Mouse (Mus musculus) left cerebral cortex, postnatal 36 days (tissue): ENCODE measurements around the gene Peak1. TPM values are rescaled to one million over a fixed set of nuclear protein-coding genes. Genes with fewer than 3 reads are reported as not detected.
"Not testable (repeated sequence)": the region's sequence is repeated elsewhere in the genome, so short reads cannot be mapped to it uniquely, and the experiment has no call there.

ENCODE experiments used
- DNase-seq, 2 experiments: peaks; one replicate each; pipeline ENCODE4 v3.0.0; 2021 to 2022; ENCODE audit warnings: low spot score in 2 of 2, mixed read lengths in 1 of 2
- intact Hi-C: fragments of 180-260 bp; cut with DNase I; formaldehyde crosslinking; loops from one replicate; pipeline ENCODE4 v1.15.1; 2025
- total RNA-seq, 2 experiments: library from RNA; stranded (reverse); gene quantifications; 2 replicates each; pipeline ENCODE4 v1.2.3; 2021

Gene Peak1
- 10 to 100 TPM; 28.2 to 40.5 TPM for total RNA-seq

DNA sequence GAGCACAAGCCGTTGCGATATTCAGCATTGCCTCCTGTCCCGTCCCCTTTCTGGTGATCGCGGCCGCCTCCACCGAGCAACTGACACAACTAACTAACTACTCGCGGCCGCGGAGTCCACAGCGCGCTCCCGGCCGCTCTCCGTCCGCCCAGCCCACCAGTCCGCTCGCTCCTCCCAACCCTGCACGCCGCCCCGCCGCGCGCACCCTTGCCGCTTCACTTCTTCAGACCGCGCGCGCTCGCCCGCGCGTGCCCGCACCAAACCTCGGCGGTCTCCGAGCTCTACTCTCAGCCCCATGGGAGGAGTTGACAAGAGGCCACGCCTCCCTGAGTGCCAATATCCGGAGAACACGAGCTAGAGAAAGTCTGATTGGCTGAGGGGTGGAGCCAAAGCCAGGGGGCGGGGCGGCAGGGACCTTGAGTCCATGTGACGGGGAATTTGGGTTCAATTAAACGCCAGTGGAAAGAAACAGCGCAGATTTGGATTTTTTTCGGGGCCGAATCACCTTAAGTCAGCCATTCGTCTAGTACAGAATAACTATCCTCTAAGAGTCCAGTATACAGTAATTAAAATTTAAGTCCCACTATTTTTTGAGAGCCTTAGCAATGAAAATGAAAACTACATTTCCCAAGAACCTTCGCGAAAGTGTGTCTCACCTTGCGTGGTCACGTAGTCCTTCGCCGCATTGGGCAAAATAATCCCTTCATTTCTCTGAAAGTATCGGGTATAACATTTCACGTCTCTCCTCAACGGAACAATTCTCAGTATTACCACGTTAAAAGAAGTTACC lies at the start of gene Peak1, which contains the start of gene Hmg20a:
Peak1 (minus strand) TSS at position 120 of the 790 bp plus-strand sequence.
Hmg20a (plus strand) TSS at position 662 of the 790 bp plus-strand sequence.
- peak; percentile 99 to 100 for DNase-seq
- intact Hi-C loops = loop anchor here (2.0 to 10.0 kb wide), 3 partner anchors 89 to 203 kb away; no protein-coding TSS in a partner anchor

GRCm38 (mm10) chr9:56466251-56466650 lies 48.4 kb upstream of the Peak1 start:
- no peak for DNase-seq
- intact Hi-C loops = no loop called here

DNA sequence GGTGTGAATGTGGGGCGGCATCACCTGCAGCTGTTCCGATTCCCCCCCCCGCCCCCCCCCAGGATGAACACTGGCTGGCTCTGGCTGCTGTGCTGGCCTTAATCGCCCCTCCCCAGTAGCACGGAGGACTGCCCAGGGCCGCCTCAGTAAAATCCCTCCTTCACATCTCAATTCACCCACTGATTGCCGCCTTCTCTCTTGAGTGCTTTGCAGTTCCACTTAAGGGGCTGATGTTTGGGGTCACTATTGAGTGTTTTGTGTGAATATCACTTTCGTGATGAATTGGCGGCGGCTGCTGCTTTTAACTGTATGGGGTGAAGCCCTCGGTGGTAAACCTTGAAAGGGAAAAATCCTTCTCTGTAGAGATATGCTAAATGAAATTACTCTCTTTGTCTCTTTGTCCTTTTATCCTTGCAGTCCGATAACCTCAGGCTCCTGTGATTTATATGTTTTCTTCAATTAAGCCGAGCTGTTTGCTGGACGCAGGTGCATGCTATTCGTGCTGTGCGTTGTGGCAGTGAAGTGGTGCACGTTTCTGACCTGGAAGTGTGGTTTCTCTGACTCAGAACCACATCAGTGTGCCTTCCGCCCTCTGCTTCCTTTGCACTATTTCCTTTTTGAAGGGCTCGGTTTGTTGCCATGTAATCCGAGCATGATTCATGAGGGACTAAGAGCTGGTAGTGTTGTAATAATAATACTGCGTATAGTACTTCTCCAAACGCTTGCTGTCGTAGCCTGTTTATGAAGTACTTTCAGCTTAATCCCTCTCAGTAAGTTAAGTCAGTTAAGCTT lies 47.2 kb upstream of the Peak1 start:
- DNase-seq = no peak
- intact Hi-C loops = no loop called here

DNA sequence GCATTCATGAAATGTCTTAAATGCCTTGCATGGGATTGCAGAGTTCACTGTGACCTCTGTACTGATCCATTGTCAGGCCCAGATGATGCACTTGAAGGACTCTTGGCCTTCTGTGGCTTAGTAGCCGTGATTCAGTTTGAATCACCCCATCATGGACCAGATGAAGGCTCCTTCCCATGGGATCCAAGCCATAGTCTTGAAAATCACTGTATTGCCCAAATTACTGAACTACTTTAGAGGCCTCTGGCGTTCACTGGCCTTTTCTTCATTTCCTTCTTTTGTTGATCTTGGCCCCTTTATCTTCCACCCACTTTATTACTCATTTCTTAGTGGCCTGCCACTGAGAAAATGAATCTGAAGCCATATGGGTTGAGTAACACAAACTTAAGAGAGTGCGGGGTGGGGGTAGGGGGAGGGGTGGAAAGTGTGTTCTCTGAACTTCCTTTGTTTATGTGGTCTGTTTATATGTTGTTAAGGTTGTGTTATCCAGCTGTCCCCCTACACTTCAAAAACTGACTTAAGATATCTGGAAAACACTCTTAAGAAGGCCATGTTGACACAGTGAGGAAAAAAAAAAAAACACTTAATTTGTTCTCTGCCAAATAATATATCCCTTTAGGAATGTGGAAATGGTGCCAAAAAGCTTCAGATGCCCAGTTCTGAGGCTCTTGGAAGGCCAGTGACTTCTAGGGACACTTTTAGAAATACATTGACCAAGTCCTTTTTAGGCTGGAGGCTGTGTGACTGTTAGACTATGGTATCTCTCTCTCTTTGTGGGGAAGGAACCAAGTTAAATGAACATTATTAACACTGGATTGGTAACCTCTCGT lies 46.0 kb upstream of the Peak1 start:
- intact Hi-C loops = no loop called here
- DNase-seq = no peak

GRCm38 (mm10) chr9:56463046-56463445 lies 45.2 kb upstream of the Peak1 start:
- no peak for DNase-seq
- intact Hi-C loops = no loop called here

- intact Hi-C loops = no loop called here
- DNase-seq = no peak
Observed at GRCm38 (mm10) chr9:56462606-56463005, 44.7 kb upstream of the Peak1 start.

DNA sequence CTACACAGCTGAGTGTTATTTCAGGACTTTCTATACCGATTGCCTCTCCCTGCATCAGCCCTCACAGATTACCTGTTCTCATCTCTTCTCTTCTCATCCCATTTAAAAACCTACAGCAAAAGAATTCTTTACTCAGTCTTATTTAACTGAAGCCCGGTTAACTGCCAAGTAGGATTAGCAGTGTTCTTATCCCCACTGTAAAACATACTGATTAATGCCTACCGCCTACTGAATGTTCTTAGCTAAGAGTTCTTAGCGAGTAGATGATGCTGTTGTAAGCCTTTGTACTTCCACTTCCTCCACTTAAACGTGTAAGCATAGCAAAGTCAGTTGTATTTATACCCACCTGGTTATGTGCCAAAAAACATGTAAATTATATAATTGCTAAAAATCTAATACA lies 43.1 kb upstream of the Peak1 start:
- intact Hi-C loops = no loop called here

DNA sequence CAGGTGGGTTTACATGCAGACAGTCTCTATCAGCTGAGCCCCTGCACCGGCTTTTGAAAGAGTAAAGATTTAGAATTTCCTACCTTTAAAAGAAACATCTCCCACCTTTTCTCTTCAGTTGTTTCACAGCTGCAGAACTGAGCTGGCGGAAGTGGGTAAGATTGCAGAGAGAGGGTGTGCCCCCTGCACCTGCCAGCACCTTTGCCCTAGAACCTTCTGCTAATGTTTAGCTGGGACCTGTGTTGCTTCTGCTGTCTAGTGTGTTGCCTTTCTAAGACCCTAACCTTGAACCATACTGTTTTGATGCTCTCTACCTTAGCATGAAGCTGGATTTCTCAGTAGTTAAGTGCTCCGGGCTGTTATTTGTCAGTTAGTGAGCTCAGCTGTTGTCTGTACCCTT lies 38.6 kb upstream of the Peak1 start:
- no peak for DNase-seq
- intact Hi-C loops = no loop called here

More for the DNA sequence above, 43.1 kb upstream of the Peak1 start:
- DNase-seq = no peak

- intact Hi-C loops = no loop called here
- no peak for DNase-seq
Observed at GRCm38 (mm10) chr9:56453038-56453815, 35.4 kb upstream of the Peak1 start.

DNA sequence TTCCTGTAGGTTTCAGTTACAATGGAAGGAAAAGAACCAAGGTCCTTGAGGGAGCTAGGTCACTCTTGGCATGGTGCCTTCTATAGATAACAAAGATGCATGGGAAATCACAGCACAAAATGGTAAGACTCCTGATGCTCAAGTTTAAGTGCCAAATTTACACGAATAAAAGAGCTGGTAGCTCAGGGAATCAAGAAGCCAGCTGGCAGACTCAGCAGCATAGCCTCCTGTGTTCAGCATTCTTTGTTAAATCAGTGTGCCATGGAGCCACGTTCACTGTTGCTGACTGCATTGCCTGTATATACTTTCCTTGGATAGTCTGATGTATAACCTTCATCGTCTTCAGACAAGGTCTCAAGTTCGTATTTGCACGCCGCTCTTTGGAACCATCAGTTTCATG lies 33.7 kb upstream of the Peak1 start:
- DNase-seq = no peak
- intact Hi-C loops = no loop called here

GRCm38 (mm10) chr9:56439699-56440098 lies 21.8 kb upstream of the Peak1 start:
- no peak for DNase-seq
- intact Hi-C loops = no loop called here

- intact Hi-C loops, DNase-seq: not testable (repeated sequence)
Observed at GRCm38 (mm10) chr9:56437300-56437892, 19.5 kb upstream of the Peak1 start.

GRCm38 (mm10) chr9:56435821-56436526 lies 18.1 kb upstream of the Peak1 start:
- intact Hi-C loops = no loop called here
- DNase-seq = no peak

DNA sequence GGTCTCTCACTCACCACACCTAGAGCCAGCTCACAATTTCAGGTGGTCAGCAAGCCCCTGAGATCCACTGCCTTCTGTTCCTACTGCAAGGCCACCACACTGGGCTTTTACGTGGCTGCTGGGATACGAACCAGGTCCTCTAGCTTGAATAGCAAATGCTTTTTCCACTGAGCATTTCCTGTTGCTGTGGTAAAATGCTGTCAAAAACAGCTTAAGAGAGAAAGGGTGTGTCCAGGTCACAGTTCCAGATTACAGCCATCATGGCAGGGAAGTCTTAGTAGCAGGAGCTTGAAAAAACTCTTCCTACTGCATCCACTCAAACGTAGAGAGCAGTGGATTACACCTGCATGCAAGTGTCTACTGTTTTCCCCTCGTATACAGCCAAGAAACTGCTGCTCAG lies 7.0 kb upstream of the Peak1 start:
- DNase-seq = no peak
- intact Hi-C loops = no loop called here

DNA sequence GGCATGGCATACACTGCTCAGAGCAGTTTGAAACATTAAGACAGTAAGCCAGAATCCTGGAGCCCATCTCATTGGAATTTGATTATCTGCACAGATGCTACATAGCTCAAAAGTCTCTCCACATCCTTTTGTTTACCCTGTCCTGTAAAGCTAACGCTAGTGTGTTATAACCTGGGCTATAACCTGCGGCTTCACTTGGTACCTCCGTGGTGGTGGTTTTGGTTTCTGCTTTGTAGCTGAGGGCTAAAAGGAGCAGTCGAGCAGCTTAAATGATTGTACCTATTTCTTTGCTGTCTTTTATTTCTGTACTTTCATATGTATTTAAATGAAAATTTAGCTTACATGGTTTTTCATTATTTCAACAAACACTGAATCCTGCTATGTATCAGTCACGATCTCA lies 4.1 kb upstream of the Peak1 start:
- intact Hi-C loops = no loop called here
- no peak for DNase-seq

DNA sequence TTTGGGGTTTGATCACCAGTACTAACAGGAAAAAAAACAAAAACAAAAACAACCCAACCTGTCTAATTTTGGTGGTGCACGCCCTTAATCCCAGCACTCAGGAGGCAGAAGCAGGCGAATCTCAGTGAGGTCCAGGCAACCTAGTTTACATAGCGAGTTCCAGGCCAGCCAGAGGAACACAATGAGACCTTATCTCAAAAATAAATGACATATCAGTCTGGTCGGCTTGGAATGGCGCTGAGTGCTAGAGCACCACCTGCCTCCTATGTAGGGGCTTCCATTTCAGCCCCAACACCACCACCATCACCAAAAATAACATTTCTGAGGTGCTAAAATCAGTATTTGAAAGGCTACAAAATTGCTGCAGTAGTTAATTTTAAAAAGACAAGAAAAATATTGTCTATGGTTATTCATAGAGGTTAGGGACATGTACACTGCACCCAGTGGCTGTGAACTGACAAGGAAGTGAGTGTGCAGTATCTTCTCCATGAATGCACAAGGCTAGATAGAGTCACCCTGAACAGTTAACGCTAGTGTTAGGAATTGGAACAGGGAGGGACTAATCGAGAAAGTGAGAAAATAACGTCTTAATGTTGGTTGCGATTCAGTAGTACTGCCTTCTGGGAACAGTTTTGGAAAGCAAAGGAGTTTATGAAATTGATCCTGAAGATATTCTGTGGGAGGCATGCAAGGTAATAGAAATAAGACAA lies 3.2 kb upstream of the Peak1 start:
- intact Hi-C loops = no loop called here
- DNase-seq = no peak

GRCm38 (mm10) chr9:56420236-56420635 lies 2.4 kb upstream of the Peak1 start:
- intact Hi-C loops = no loop called here
- DNase-seq = no peak
